Mouse (Mus musculus) stomach, postnatal 0 days (tissue): ENCODE results near the gene Kctd18. TPM values are rescaled to one million over a fixed set of nuclear protein-coding genes. Genes with fewer than 3 reads are reported as not detected.
A peak's percentile ranks its signal among the peaks of the same experiment; 100 is the strongest.
"Not testable (repeated sequence)": the region's sequence is repeated elsewhere in the genome, so short reads cannot be mapped to it uniquely, and the experiment has no call there.

Experiments used
- ATAC-seq: fragments of 200-750 bp; cut with Nextera tagmentation; 2 replicates; pipeline ENCODE4 v1.8.0; 2017; ENCODE audit not compliant: low FRiP score, low TSS enrichment
- DNase-seq: peaks from one replicate; pipeline ENCODE4 v3.0.0-alpha.2; 2016; ENCODE audit warnings: low spot score
- H3K27ac ChIP-seq: fragments of 300-500 bp; sonication (generic); replicated peaks from 2 replicates; pipeline ENCODE4 v1.5.1; 2014; ENCODE audit warnings: mild to moderate bottlenecking, control low read depth
- H3K27me3 ChIP-seq: fragments of 300-500 bp; sonication (generic); 2 replicates; pipeline ENCODE4 v1.6.1; 2014; ENCODE audit warnings: low read length; ENCODE audit not compliant: control insufficient read depth, insufficient read depth
- H3K36me3 ChIP-seq: fragments of 300-500 bp; sonication (generic); 2 replicates; pipeline ENCODE4 v1.6.1; 2014; ENCODE audit warnings: low read length, mixed read lengths; ENCODE audit not compliant: control insufficient read depth, insufficient read depth
- H3K4me1 ChIP-seq: fragments of 300-500 bp; sonication (generic); replicated peaks from 2 replicates; pipeline ENCODE4 v1.6.1; 2014; ENCODE audit warnings: antibody characterized with exemption; ENCODE audit not compliant: control insufficient read depth, insufficient read depth
- H3K4me2 ChIP-seq: fragments of 300-500 bp; sonication (generic); replicated peaks from 2 replicates; pipeline ENCODE4 v1.6.1; 2014; ENCODE audit warnings: low read depth, mild to moderate bottlenecking, control low read depth, moderate library complexity
- H3K4me3 ChIP-seq: fragments of 300-500 bp; sonication (generic); 2 replicates; pipeline ENCODE4 v1.5.1; 2014; ENCODE audit warnings: low read depth, low read length, control low read depth
- H3K9ac ChIP-seq: fragments of 300-500 bp; sonication (generic); 2 replicates; pipeline ENCODE4 v1.6.1; 2014; ENCODE audit warnings: mild to moderate bottlenecking, low read length, control low read depth, mixed read lengths
- H3K9me3 ChIP-seq: fragments of 300-500 bp; sonication (generic); 2 replicates; pipeline ENCODE4 v1.6.1; 2016; ENCODE audit warnings: low read length; ENCODE audit not compliant: control insufficient read depth
- CTCF ChIP-seq: IDR thresholded peaks from 2 replicates; pipeline ENCODE4 v1.5.1; 2016; ENCODE audit warnings: antibody characterized with exemption, low read depth, mild to moderate bottlenecking, moderate library complexity
- EP300 ChIP-seq: optimal IDR thresholded peaks from 2 replicates; pipeline ENCODE3; 2016; ENCODE audit warnings: antibody characterized with exemption
- WGBS: fragments of 180-500 bp; shearing (Covaris S2); extraction: QIAGEN DNeasy Blood & Tissue Kit; methylation state at CpG from one replicate; pipeline ENCODE4 v1.1.7; 2014; 5-methylcytosine and 5-hydroxymethylcytosine counted together
- polyA plus RNA-seq: library from polyadenylated mRNA; unstranded; fragments of >200 nt; fragmentation: Nextera tagmentation; extraction: Ambion mirVana; gene quantifications from 2 replicates; pipeline ENCODE4 v1.2.1, GENCODE M21; 2015

The Kctd18 gene
- polyA plus RNA-seq, 1 experiment from 2014 or later, result 7.5 TPM

DNA sequence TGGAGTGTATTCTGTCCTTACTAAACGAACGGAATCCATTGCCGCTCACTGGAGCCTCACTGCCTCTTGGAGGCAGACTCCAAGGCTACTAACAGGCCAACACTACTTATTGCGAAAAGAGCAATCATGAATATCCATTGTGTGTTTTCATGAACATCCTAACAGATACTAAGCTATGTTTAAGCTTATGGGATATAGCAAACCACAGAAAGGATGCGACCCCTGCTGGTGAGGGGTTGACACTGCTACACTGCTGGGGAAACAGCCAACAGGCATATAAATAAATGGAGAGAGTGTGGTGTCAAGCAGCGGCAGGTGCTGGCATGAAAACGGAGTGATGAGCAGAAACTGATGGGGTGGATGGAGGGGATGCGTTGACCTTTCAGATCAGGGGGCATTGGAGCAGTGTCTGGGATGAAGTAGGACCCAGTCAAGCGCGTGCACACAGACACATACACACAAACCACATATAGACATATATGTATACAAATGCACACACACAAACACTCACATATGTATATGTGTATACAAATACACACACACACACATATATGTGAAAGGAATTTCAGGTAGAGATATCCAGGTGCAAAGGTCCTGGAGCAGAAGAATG is 12.5 kb upstream of the Kctd18 start:
- no peak overlapping the region for H3K4me3 ChIP-seq
- H3K4me1 ChIP-seq, result 0 out of 2 replicates have a peak, but pooled peaks cover 4% of the 10 kb centered on the region
- no peak overlapping the region for H3K27ac ChIP-seq
- no peaks in the 10 kb centered on the region for H3K9me3 ChIP-seq
- DNase-seq (peak; percentile 71), ATAC-seq (peak; percentile 36)
- 59% methylated on average over 10 of the region's 10 CpGs for WGBS
- no peaks in the 10 kb centered on the region for H3K36me3 ChIP-seq
- H3K4me2 ChIP-seq, result no peak overlapping the region
- TF ChIP-seq CTCF (peak; percentile 94), EP300 (no peak)
- H3K27me3 ChIP-seq, result no peaks in the 10 kb centered on the region
- no peak overlapping the region for H3K9ac ChIP-seq

DNA sequence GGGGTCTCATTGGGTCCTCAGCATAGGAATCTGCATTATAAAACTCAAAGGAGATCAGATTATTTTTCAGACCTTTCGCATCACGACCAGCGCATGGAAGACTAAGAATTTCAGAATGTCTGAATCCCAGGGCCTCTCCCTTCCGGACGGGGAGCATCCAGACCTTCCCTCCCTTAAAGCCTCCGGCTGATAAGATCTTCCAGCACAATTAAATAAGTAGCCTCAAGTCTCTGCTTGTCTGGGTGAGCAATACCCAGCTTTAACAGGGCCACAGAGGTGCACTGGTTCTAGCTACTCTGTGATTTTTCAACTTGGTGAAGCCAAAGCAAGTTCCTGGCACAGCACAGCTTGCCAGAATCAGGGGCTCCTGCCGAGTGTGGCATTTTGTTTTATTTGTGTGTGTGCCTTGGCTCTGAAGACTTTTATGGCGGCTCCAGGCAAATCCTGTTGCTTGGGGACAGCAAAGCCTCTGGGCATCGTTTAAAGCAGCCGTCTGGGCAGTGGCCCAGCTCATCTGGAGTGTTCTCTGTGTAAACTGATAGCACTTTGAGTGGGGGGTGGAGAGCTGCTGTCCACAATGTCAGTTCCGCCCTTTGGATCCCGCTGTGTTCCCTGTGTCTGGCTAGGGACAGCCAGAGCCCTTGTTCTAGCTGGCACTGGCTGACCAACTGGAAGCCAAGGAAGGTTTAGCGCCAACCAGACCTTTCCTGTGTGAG is 11.6 kb upstream of the Kctd18 start:
- TF ChIP-seq CTCF (no peak), EP300 (no peak)
- Histone ChIP-seq H3K4me3 (peak overlapping the region; percentile 33), H3K9me3 (no peaks in the 10 kb centered on the region), H3K27me3 (no peaks in the 10 kb centered on the region), H3K4me2 (peak overlapping the region; percentile 62), H3K9ac (peak overlapping the region; percentile 38), H3K4me1 (0 out of 2 replicates have a peak, but pooled peaks cover 4% of the 10 kb centered on the region), H3K27ac (peak overlapping the region; percentile 73), H3K36me3 (no peaks in the 10 kb centered on the region)
- ATAC-seq, result peak; percentile 13; the same call in 1 of the 2 replicates
- peak; percentile 15 for DNase-seq
- 36% methylated on average over 13 of the region's 13 CpGs for WGBS

DNA sequence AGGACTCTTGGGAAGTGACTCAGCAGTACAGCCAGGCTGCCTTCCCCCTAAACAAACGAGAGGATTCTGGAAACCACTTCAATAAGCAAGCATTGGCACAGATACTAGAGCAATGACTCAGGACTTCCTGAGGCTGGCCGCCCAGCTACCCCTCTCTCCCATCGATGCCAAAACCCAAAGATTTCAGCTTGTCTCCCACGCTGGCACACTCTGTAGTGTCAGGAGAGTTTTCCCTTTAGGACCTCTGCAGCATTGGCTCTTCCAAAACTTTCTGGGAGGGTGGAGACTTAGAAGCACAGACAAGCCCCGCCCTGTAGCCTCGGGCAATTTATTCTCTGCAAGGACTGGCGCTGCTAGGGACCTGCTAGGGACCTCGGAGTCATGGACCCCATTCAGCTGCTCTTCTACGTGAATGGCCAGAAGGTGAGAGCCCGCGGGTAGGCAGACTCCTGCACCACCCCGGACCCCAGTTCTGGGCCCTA is 10.9 kb upstream of the Kctd18 start, which contains the start of gene Aox1:
Gene Aox1 (plus strand): TSS at position 296 of the 482 bp plus-strand sequence.
- peak within 1 kb of the TSS; percentile 62 for H3K4me2 ChIP-seq
- WGBS, result 14% methylated on average over 12 of the region's 12 CpGs
- peak; percentile 49 for DNase-seq
- peak; percentile 85 for ATAC-seq
- peak within 1 kb of the TSS; percentile 33 for H3K4me3 ChIP-seq
- 0 out of 2 replicates have a peak, but pooled peaks cover 4% of the 10 kb centered on the region for H3K4me1 ChIP-seq
- peak within 1 kb of the TSS; percentile 73 for H3K27ac ChIP-seq
- no peaks in the 10 kb centered on the region for H3K9me3 ChIP-seq
- no peak for TF ChIP-seq EP300
- no peak for TF ChIP-seq CTCF
- no peaks in the 10 kb centered on the region for H3K27me3 ChIP-seq
- peak within 1 kb of the TSS; percentile 38 for H3K9ac ChIP-seq
- H3K36me3 ChIP-seq, result no peaks in the 10 kb centered on the region

DNA sequence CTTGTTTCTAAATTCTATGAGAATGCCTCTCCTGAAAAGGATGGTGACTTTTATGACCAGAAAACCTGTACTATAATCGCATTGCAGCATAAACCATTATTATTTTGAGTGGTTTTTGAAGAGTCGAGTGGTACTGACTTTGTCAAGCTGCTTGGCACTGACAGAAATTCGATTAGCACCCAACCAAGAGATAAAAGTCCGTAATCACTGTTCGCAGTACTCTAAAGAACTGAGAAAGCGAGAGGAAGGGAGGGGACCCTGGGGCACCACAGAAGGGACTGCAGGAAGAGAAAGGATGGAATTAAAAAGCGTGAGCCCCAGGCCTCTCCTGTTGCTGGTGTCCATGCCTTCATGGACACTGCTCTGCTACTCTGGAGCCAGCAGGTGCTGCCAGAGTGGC is 9.0 kb upstream of the Kctd18 start:
- DNase-seq (no peak), ATAC-seq (no peak)
- no peak overlapping the region for H3K4me2 ChIP-seq
- H3K4me1 ChIP-seq, result 0 out of 2 replicates have a peak, but pooled peaks cover 4% of the 10 kb centered on the region
- 85% methylated on average over 7 of the region's 7 CpGs for WGBS
- no peak overlapping the region for H3K9ac ChIP-seq
- H3K27ac ChIP-seq, result no peak overlapping the region
- H3K9me3 ChIP-seq, result no peaks in the 10 kb centered on the region
- H3K4me3 ChIP-seq, result no peak overlapping the region
- H3K27me3 ChIP-seq, result no peaks in the 10 kb centered on the region
- no peak for TF ChIP-seq EP300
- H3K36me3 ChIP-seq, result no peaks in the 10 kb centered on the region

DNA sequence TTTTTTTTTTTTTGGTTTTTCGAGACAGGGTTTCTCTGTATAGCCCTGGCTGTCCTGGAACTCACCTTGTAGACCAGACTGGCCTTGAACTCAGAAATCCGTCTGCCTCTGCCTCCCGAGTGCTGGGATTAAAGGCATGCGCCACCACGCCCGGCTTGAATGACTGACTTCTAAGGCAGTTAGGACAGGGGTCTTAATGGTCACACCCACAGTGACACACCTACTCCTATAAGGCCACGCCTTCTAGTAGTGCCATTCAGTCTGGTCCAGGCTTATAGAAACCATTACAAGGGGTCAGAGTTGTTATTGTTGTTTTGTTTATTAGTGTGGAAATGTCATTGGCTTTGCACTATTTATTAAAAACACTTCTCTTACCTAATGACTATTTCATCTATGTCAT is 12.4 kb downstream of the Kctd18 start:
- not testable (repeated sequence) for H3K9me3 ChIP-seq, H3K9ac ChIP-seq, H3K4me2 ChIP-seq, H3K27me3 ChIP-seq, H3K27ac ChIP-seq, DNase-seq, H3K4me1 ChIP-seq, H3K36me3 ChIP-seq, H3K4me3 ChIP-seq, ATAC-seq
- WGBS, result 95% methylated on average over 6 of the region's 7 CpGs

DNA sequence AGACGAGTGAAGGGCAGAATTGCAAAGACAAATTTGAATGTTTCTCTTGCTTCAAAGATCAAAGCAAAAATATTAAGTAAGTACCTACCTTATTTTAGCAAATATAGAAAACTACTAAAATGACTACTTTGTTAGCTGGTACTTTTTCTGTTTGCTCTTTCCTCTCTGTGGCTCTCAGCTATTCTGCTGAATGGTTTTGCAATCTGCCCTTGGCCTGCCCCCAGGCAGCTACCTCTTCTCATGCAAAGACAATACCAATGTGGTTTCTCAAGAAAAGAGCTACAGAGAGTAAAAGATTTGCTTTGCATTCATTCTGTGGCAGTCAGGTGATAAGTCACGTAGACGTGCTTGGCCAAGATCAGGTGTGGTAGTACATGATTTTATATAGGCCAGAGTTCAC is 20.6 kb downstream of the Kctd18 start:
- TF ChIP-seq EP300 (no peak), CTCF (no peak)
- H3K27me3 ChIP-seq, result no peaks in the 10 kb centered on the region
- H3K9ac ChIP-seq, result no peak overlapping the region
- DNase-seq (no peak), ATAC-seq (no peak)
- no peak overlapping the region for H3K4me3 ChIP-seq
- H3K9me3 ChIP-seq, result no peaks in the 10 kb centered on the region
- no peaks in the 10 kb centered on the region for H3K4me1 ChIP-seq
- WGBS, result 64% methylated on average over 3 of the region's 3 CpGs
- H3K27ac ChIP-seq, result no peak overlapping the region
- H3K4me2 ChIP-seq, result no peak overlapping the region
- no peaks in the 10 kb centered on the region for H3K36me3 ChIP-seq
